Mouse (Mus musculus) neural tube, embryonic 11.5 days (tissue): ENCODE data around the gene Gm20521. TPM values are rescaled to one million over a fixed set of nuclear protein-coding genes. Genes with fewer than 3 reads are reported as not detected.

Experiments
- ATAC-seq: fragments of 200-750 bp; cut with Nextera tagmentation; 2 replicates; pipeline ENCODE4 v1.8.0; 2017; ENCODE audit warnings: moderate number of reproducible peaks, mild to moderate bottlenecking, moderate TSS enrichment, moderate library complexity; ENCODE audit not compliant: insufficient read depth, low FRiP score, low TSS enrichment
- DNase-seq: peaks from one replicate; pipeline ENCODE4 v3.0.0-alpha.2; 2015; ENCODE audit warnings: low spot score
- H3K27ac ChIP-seq: fragments of 300-500 bp; sonication (generic); 2 replicates; pipeline ENCODE4 v1.5.1; 2014; ENCODE audit warnings: low read depth, mild to moderate bottlenecking, low read length
- H3K27me3 ChIP-seq: fragments of 300-500 bp; sonication (generic); 2 replicates; pipeline ENCODE4 v1.6.1; 2014; ENCODE audit warnings: mild to moderate bottlenecking, low read length, mixed read lengths; ENCODE audit not compliant: control insufficient read depth, insufficient read depth
- H3K36me3 ChIP-seq: fragments of 300-500 bp; sonication (generic); 2 replicates; pipeline ENCODE4 v1.6.1; 2014; ENCODE audit warnings: mild to moderate bottlenecking, low read length, moderate library complexity, mixed read lengths; ENCODE audit not compliant: control insufficient read depth, insufficient read depth
- H3K4me1 ChIP-seq: fragments of 300-500 bp; sonication (generic); 2 replicates; pipeline ENCODE4 v1.6.1; 2014; ENCODE audit warnings: low read length, mixed read lengths; ENCODE audit not compliant: control insufficient read depth, insufficient read depth
- H3K4me2 ChIP-seq: fragments of 300-500 bp; sonication (generic); 2 replicates; pipeline ENCODE4 v1.6.1; 2014; ENCODE audit warnings: low read depth, mild to moderate bottlenecking, moderate library complexity
- H3K4me3 ChIP-seq: fragments of 300-500 bp; sonication (generic); 2 replicates; pipeline ENCODE4 v1.5.1; 2014; ENCODE audit warnings: low read depth, low read length
- H3K9ac ChIP-seq: fragments of 300-500 bp; sonication (generic); 2 replicates; pipeline ENCODE4 v1.6.1; 2014; ENCODE audit warnings: mild to moderate bottlenecking, low read length
- H3K9me3 ChIP-seq: fragments of 300-500 bp; sonication (generic); 2 replicates; pipeline ENCODE4 v1.6.1; 2016; ENCODE audit warnings: low read length; ENCODE audit not compliant: control insufficient read depth
- WGBS: fragments of 180-500 bp; shearing (Covaris S2); extraction: QIAGEN DNeasy Blood & Tissue Kit; methylation state at CpG from one replicate; pipeline ENCODE4 v1.1.7; 2014; 5-methylcytosine and 5-hydroxymethylcytosine counted together
- polyA plus RNA-seq: library from polyadenylated mRNA; unstranded; fragments of >200 nt; fragmentation: Nextera tagmentation; extraction: Ambion mirVana; gene quantifications from 2 replicates; pipeline ENCODE4 v1.2.1, GENCODE M21; 2014

Gm20521 gene
- polyA plus RNA-seq, 1 experiment from 2014 or later, result not detected

GRCm38 (mm10) chr14:54877048-54877715 is 6.1 kb upstream of the Gm20521 start, which contains the start of gene Ppp1r3e:
Gene Ppp1r3e (minus strand): TSS chr14:54877550.
- Histone ChIP-seq H3K4me2 (peak within 1 kb of the TSS; percentile 99), H3K4me1 (0 out of 2 replicates have a peak, but pooled peaks cover 6% of the 10 kb centered on the region), H3K4me3 (peak within 1 kb of the TSS; percentile 67), H3K27ac (peak within 1 kb of the TSS; percentile 67), H3K9ac (peak within 1 kb of the TSS; percentile 61), H3K9me3 (no peaks in the 10 kb centered on the region), H3K27me3 (no peaks in the 10 kb centered on the region), H3K36me3 (no peaks in the 10 kb centered on the region)
- peak; percentile 75 for DNase-seq
- WGBS, result under 1% methylated on average over 54 of the region's 61 CpGs
- peak; percentile 66 for ATAC-seq

- peak overlapping the region; percentile 53 for H3K9ac ChIP-seq
- no peaks in the 10 kb centered on the region for H3K9me3 ChIP-seq
- ATAC-seq (no peak), DNase-seq (no peak)
- H3K27ac ChIP-seq, result peak overlapping the region; percentile 75
- WGBS, result 34% methylated on average over 21 of the region's 21 CpGs
- no peaks in the 10 kb centered on the region for H3K27me3 ChIP-seq
- peak overlapping the region; percentile 54 for H3K4me3 ChIP-seq
- H3K36me3 ChIP-seq, result no peaks in the 10 kb centered on the region
- H3K4me1 ChIP-seq, result peaks cover 7% of the 10 kb centered on the region
- peak overlapping the region; percentile 66 for H3K4me2 ChIP-seq
Observed at GRCm38 (mm10) chr14:54884022-54884712, 926 bp downstream of the Gm20521 start.

GRCm38 (mm10) chr14:54885309-54885708 is 2.1 kb downstream of the Gm20521 start:
- H3K9ac ChIP-seq, result no peak overlapping the region
- H3K4me3 ChIP-seq, result no peak overlapping the region
- no peak overlapping the region for H3K4me2 ChIP-seq
- no peak for DNase-seq
- no peaks in the 10 kb centered on the region for H3K27me3 ChIP-seq
- H3K4me1 ChIP-seq, result peaks cover 7% of the 10 kb centered on the region
- no peaks in the 10 kb centered on the region for H3K9me3 ChIP-seq
- ATAC-seq, result no peak
- H3K36me3 ChIP-seq, result no peaks in the 10 kb centered on the region
- 95% methylated on average over 11 of the region's 11 CpGs for WGBS
- H3K27ac ChIP-seq, result no peak overlapping the region

GRCm38 (mm10) chr14:54892200-54892599 is 9.0 kb downstream of the Gm20521 start, which contains the start of gene Pabpn1:
Gene Pabpn1 (plus strand): TSS chr14:54892500.
- H3K4me1 ChIP-seq, result peaks cover 8% of the 10 kb centered on the region; the same call in 1 of the 2 replicates
- H3K9ac ChIP-seq, result peak within 1 kb of the TSS; percentile 28
- no peak within 1 kb of the TSS for H3K27ac ChIP-seq
- WGBS, result 95% methylated on average over 3 of the region's 3 CpGs
- ATAC-seq (no peak), DNase-seq (no peak)
- H3K4me2 ChIP-seq, result peak within 1 kb of the TSS; percentile 45
- no peaks in the 10 kb centered on the region for H3K9me3 ChIP-seq
- no peaks in the 10 kb centered on the region for H3K27me3 ChIP-seq
- peak within 1 kb of the TSS; percentile 93 for H3K4me3 ChIP-seq
- H3K36me3 ChIP-seq, result peaks cover 8% of the 10 kb centered on the region

- peak overlapping the region; percentile 93 for H3K4me3 ChIP-seq
- peak overlapping the region; percentile 98 for H3K9ac ChIP-seq
- H3K27me3 ChIP-seq, result no peaks in the 10 kb centered on the region
- peak overlapping the region; percentile 94 for H3K27ac ChIP-seq
- H3K9me3 ChIP-seq, result no peaks in the 10 kb centered on the region
- H3K4me2 ChIP-seq, result peak overlapping the region; percentile 45
- H3K36me3 ChIP-seq, result peaks cover 11% of the 10 kb centered on the region
- WGBS, result under 1% methylated on average over 38 of the region's 38 CpGs
- DNase-seq (peak; percentile 96), ATAC-seq (peak; percentile 98)
- H3K4me1 ChIP-seq, result peaks cover 8% of the 10 kb centered on the region; the same call in 1 of the 2 replicates
Observed at GRCm38 (mm10) chr14:54893651-54894181, 10.5 kb downstream of the Gm20521 start.

- H3K36me3 ChIP-seq, result peaks cover 11% of the 10 kb centered on the region
- under 1% methylated on average over 44 of the region's 54 CpGs for WGBS
- H3K27ac ChIP-seq, result peak overlapping the region; percentile 94
- peak overlapping the region; percentile 93 for H3K4me3 ChIP-seq
- peaks cover 8% of the 10 kb centered on the region; the same call in 1 of the 2 replicates for H3K4me1 ChIP-seq
- H3K9ac ChIP-seq, result peak overlapping the region; percentile 98
- ATAC-seq (peak; percentile 55), DNase-seq (peak; percentile 62)
- H3K27me3 ChIP-seq, result no peaks in the 10 kb centered on the region
- H3K9me3 ChIP-seq, result no peaks in the 10 kb centered on the region
- peak overlapping the region; percentile 64 for H3K4me2 ChIP-seq
Observed at GRCm38 (mm10) chr14:54894296-54895151, 11.3 kb downstream of the Gm20521 start.

- Histone ChIP-seq H3K4me1 (peaks cover 8% of the 10 kb centered on the region; the same call in 1 of the 2 replicates), H3K36me3 (peaks cover 11% of the 10 kb centered on the region), H3K9ac (no peak overlapping the region), H3K27me3 (no peaks in the 10 kb centered on the region), H3K27ac (no peak overlapping the region), H3K9me3 (no peaks in the 10 kb centered on the region), H3K4me2 (no peak overlapping the region), H3K4me3 (no peak overlapping the region)
- DNase-seq, result no peak
- 74% methylated on average over 2 of the region's 2 CpGs for WGBS
- no peak for ATAC-seq
Observed at GRCm38 (mm10) chr14:54897445-54897844, 14.2 kb downstream of the Gm20521 start.

- Histone ChIP-seq H3K27ac (no peak overlapping the region), H3K4me3 (no peak overlapping the region), H3K9ac (no peak overlapping the region), H3K36me3 (peaks cover 11% of the 10 kb centered on the region), H3K4me1 (peaks cover 2% of the 10 kb centered on the region; the same call in 1 of the 2 replicates), H3K4me2 (no peak overlapping the region), H3K9me3 (no peaks in the 10 kb centered on the region), H3K27me3 (no peaks in the 10 kb centered on the region)
- 0% methylated on average over 3 of the region's 3 CpGs for WGBS
- DNase-seq, result peak; percentile 66
- ATAC-seq, result peak; percentile 33; the same call in 1 of the 2 replicates
Observed at GRCm38 (mm10) chr14:54900383-54900782, 17.1 kb downstream of the Gm20521 start.
